Mouse (Mus musculus) heart, postnatal 0 days (tissue): ENCODE data around the gene Nr0b2. TPM values are rescaled to one million over a fixed set of nuclear protein-coding genes. Genes with fewer than 3 reads are reported as not detected.
A peak's percentile ranks its signal among the peaks of the same experiment; 100 is the strongest.

ENCODE experiments used
- ATAC-seq: fragments of 200-750 bp; cut with Nextera tagmentation; 2 replicates; pipeline ENCODE4 v1.8.0; 2017; ENCODE audit warnings: low read depth, moderate number of reproducible peaks, moderate library complexity; ENCODE audit not compliant: insufficient read depth
- DNase-seq: peaks from one replicate; pipeline ENCODE4 v3.0.0-alpha.2; 2016; ENCODE audit warnings: low spot score
- H3K27ac ChIP-seq: fragments of 300-500 bp; sonication (generic); 2 replicates; pipeline ENCODE4 v1.5.1; 2014; ENCODE audit warnings: low read depth, mild to moderate bottlenecking
- H3K27me3 ChIP-seq: fragments of 300-500 bp; sonication (generic); 2 replicates; pipeline ENCODE4 v1.6.1; 2014; ENCODE audit warnings: low read length, mixed read lengths; ENCODE audit not compliant: control insufficient read depth, insufficient read depth
- H3K36me3 ChIP-seq: fragments of 300-500 bp; sonication (generic); replicated peaks from 2 replicates; pipeline ENCODE4 v1.6.1; 2014; ENCODE audit warnings: low read length, mixed read lengths; ENCODE audit not compliant: control insufficient read depth, insufficient read depth
- H3K4me1 ChIP-seq: fragments of 300-500 bp; sonication (generic); 2 replicates; pipeline ENCODE4 v1.6.1; 2014; ENCODE audit warnings: antibody characterized with exemption; ENCODE audit not compliant: control insufficient read depth, insufficient read depth
- H3K4me2 ChIP-seq: fragments of 300-500 bp; sonication (generic); 2 replicates; pipeline ENCODE4 v1.6.1; 2014; ENCODE audit warnings: low read depth, mild to moderate bottlenecking, low read length, moderate library complexity
- H3K4me3 ChIP-seq: fragments of 300-500 bp; sonication (generic); 2 replicates; pipeline ENCODE4 v1.5.1; 2014; ENCODE audit warnings: low read depth, low read length
- H3K9ac ChIP-seq: fragments of 300-500 bp; sonication (generic); replicated peaks from 2 replicates; pipeline ENCODE4 v1.6.1; 2014; ENCODE audit warnings: low read depth, low read length, mixed read lengths
- H3K9me3 ChIP-seq: fragments of 300-500 bp; sonication (generic); replicated peaks from 2 replicates; pipeline ENCODE4 v1.6.1; 2016; ENCODE audit warnings: low read length; ENCODE audit not compliant: control insufficient read depth
- CTCF ChIP-seq: IDR thresholded peaks from 2 replicates; pipeline ENCODE4 v1.5.1; 2016; ENCODE audit warnings: antibody characterized with exemption, control low read depth, low read depth
- EP300 ChIP-seq: IDR thresholded peaks from 2 replicates; pipeline ENCODE4 v1.6.1; 2016; ENCODE audit warnings: antibody characterized with exemption, low read depth
- WGBS: fragments of 180-500 bp; shearing (Covaris S2); extraction: QIAGEN DNeasy Blood & Tissue Kit; methylation state at CpG from one replicate; pipeline ENCODE4 v1.1.7; 2014; 5-methylcytosine and 5-hydroxymethylcytosine counted together
- polyA plus RNA-seq: library from polyadenylated mRNA; unstranded; fragments of >200 nt; fragmentation: Nextera tagmentation; extraction: Ambion mirVana; gene quantifications from 2 replicates; pipeline ENCODE4 v1.2.1, GENCODE M21; 2015
- total RNA-seq: library from RNA; depleted of rRNA; stranded (reverse); fragments of >200 nt; gene quantifications from 2 replicates; pipeline ENCODE4 v1.2.3, GENCODE M21; 2014; ENCODE audit warnings: low replicate concordance

Gene Nr0b2
- total and polyA plus RNA-seq, 2 experiments from 2014 or later = 32.2 to 36.4 TPM

- H3K27ac ChIP-seq = no peak overlapping the region
- TF ChIP-seq CTCF (no peak), EP300 (no peak)
Observed at GRCm38 (mm10) chr4:133595538-133595937, 42.4 kb downstream of the Nr0b2 start.

DNA sequence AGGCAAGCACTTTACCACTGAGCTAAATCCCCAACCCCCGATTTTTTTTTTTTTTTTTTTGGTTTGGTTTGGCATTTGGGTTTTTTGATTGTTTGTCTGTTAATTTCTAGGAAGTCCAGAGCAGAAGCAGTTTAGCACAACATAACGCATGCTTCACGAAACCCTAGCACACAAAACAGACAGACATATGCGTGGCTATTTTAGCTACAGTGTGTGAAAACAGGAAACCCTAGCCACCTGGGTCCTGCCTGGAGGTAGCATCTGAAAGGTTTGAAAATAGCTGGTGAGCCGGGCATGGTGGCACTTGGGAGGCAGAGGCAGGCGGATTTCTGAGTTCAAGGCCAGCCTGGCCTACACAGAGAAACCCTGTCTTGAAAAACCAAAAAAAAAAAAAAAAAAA lies 42.9 kb downstream of the Nr0b2 start:
- DNase-seq (no peak), ATAC-seq (no peak)
- no peaks in the 10 kb centered on the region for H3K9me3 ChIP-seq
- WGBS = 74% methylated on average over 6 of the region's 6 CpGs
- peaks cover 4% of the 10 kb centered on the region; the same call in 1 of the 2 replicates for H3K4me1 ChIP-seq
- peaks cover 10% of the 10 kb centered on the region for H3K27me3 ChIP-seq
- no peak overlapping the region for H3K9ac ChIP-seq
- peaks cover 8% of the 10 kb centered on the region for H3K36me3 ChIP-seq
- TF ChIP-seq CTCF (no peak), EP300 (no peak)
- H3K4me3 ChIP-seq = no peak overlapping the region
- no peak overlapping the region for H3K27ac ChIP-seq
- no peak overlapping the region for H3K4me2 ChIP-seq

More at GRCm38 (mm10) chr4:133595538-133595937, 42.4 kb downstream of the Nr0b2 start:
- Histone ChIP-seq H3K4me1 (peaks cover 4% of the 10 kb centered on the region; the same call in 1 of the 2 replicates), H3K9me3 (no peaks in the 10 kb centered on the region), H3K4me3 (no peak overlapping the region), H3K36me3 (peaks cover 13% of the 10 kb centered on the region), H3K9ac (no peak overlapping the region), H3K4me2 (no peak overlapping the region), H3K27me3 (peaks cover 10% of the 10 kb centered on the region)
- 49% methylated on average over 7 of the region's 7 CpGs for WGBS
- ATAC-seq (no peak), DNase-seq (no peak)

DNA sequence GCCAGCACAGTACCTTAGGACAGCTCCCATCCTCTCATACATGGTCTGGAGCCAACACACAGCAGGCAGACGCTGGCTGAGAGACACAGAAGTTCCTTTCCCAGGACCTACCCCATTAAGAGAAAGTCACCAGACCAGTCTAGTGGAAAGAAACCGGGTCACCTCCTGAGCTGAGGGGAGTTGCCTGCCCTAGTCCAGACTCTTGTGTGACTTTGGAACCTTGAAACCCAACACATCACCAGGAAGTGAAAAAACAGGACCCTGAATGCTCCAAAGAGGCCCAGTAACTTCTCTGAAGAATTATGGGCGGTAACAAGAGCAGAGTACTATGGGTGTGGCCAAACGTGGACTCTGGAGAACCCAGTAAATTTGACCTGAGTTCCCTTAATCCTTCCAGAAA lies 45.4 kb downstream of the Nr0b2 start:
- ATAC-seq (no peak), DNase-seq (no peak)
- WGBS = 46% methylated on average over 4 of the region's 4 CpGs
- Histone ChIP-seq H3K36me3 (0 out of 2 replicates have a peak, but pooled peaks cover 5% of the 10 kb centered on the region), H3K27me3 (peaks cover 21% of the 10 kb centered on the region), H3K4me3 (no peak overlapping the region), H3K4me1 (peaks cover 9% of the 10 kb centered on the region), H3K27ac (no peak overlapping the region), H3K9me3 (no peaks in the 10 kb centered on the region), H3K4me2 (no peak overlapping the region), H3K9ac (no peak overlapping the region)
- TF ChIP-seq EP300 = no peak
- TF ChIP-seq CTCF = no peak

GRCm38 (mm10) chr4:133599116-133599515 lies 45.9 kb downstream of the Nr0b2 start:
- Histone ChIP-seq H3K27ac (no peak overlapping the region), H3K9ac (peak overlapping the region; percentile 42; the same call in 1 of the 2 replicates), H3K4me2 (peak overlapping the region; percentile 89), H3K36me3 (peaks cover 8% of the 10 kb centered on the region; the same call in 1 of the 2 replicates), H3K4me3 (peak overlapping the region; percentile 62), H3K27me3 (peaks cover 21% of the 10 kb centered on the region), H3K4me1 (peaks cover 9% of the 10 kb centered on the region), H3K9me3 (no peaks in the 10 kb centered on the region)
- 19% methylated on average over 7 of the region's 7 CpGs for WGBS
- no peak for ATAC-seq
- no peak for TF ChIP-seq CTCF
- no peak for TF ChIP-seq EP300
- DNase-seq = no peak

- H3K4me2 ChIP-seq = peak overlapping the region; percentile 89
- H3K9me3 ChIP-seq = no peaks in the 10 kb centered on the region
- H3K27ac ChIP-seq = no peak overlapping the region
- 0% methylated on average over 49 of the region's 50 CpGs for WGBS
- TF ChIP-seq CTCF = no peak
- TF ChIP-seq EP300 = no peak
- peaks cover 10% of the 10 kb centered on the region; the same call in 1 of the 2 replicates for H3K36me3 ChIP-seq
- H3K9ac ChIP-seq = peak overlapping the region; percentile 42; the same call in 1 of the 2 replicates
- peaks cover 9% of the 10 kb centered on the region for H3K4me1 ChIP-seq
- peaks cover 21% of the 10 kb centered on the region for H3K27me3 ChIP-seq
- H3K4me3 ChIP-seq = peak overlapping the region; percentile 62
- DNase-seq (peak; percentile 87), ATAC-seq (peak; percentile 98)
Observed at GRCm38 (mm10) chr4:133599571-133600073, 46.4 kb downstream of the Nr0b2 start.

DNA sequence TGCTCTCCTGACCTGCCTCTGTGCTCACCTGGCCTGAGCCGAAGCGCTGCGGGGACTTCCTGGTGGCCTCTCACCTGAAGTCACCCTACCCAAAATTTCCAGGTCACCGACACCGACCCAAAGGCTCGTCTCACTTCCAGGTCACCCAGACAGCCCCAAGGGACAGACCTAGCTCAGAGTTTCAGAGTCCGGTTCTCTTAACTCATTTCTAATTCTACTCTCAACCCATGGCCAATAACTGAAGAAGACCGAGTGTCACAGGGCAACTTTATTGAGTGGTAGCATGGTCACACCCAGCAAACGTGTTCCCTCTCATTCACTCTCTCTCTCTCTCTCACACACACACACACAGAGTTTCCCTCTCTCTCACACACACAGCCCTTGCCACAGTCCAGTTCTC lies 47.1 kb downstream of the Nr0b2 start:
- no peak for ATAC-seq
- Histone ChIP-seq H3K27ac (no peak overlapping the region), H3K27me3 (peaks cover 21% of the 10 kb centered on the region), H3K36me3 (peaks cover 10% of the 10 kb centered on the region; the same call in 1 of the 2 replicates), H3K4me1 (peaks cover 9% of the 10 kb centered on the region), H3K9me3 (no peaks in the 10 kb centered on the region), H3K9ac (peak overlapping the region; percentile 42; the same call in 1 of the 2 replicates), H3K4me2 (peak overlapping the region; percentile 89), H3K4me3 (peak overlapping the region; percentile 62)
- TF ChIP-seq CTCF (no peak), EP300 (no peak)
- 15% methylated on average over 9 of the region's 9 CpGs for WGBS
- no peak for DNase-seq
